Mouse (Mus musculus) frontal cortex, adult (tissue): ENCODE results near the gene Arnt.

ENCODE experiments used
- ATAC-seq: cut with Nextera tagmentation; 2 replicates; pipeline ENCODE4 v1.9.2; 2017; ENCODE audit warnings: mild to moderate bottlenecking, moderate library complexity, mixed read lengths; ENCODE audit not compliant: low TSS enrichment

The Arnt gene

GRCm38 (mm10) chr3:95456367-95456766 lies 22.2 kb downstream of the Arnt start:
- no peak for ATAC-seq

GRCm38 (mm10) chr3:95457758-95458157 lies 23.6 kb downstream of the Arnt start:
- ATAC-seq = no peak

GRCm38 (mm10) chr3:95459381-95459780 lies 25.2 kb downstream of the Arnt start:
- no peak for ATAC-seq

GRCm38 (mm10) chr3:95463852-95464251 lies 29.7 kb downstream of the Arnt start:
- ATAC-seq = no peak

GRCm38 (mm10) chr3:95478966-95479365 lies 44.8 kb downstream of the Arnt start:
- no peak for ATAC-seq

- ATAC-seq = no peak
Measured at GRCm38 (mm10) chr3:95486421-95486820, 52.2 kb downstream of the Arnt start.

GRCm38 (mm10) chr3:95488679-95489078 lies 54.5 kb downstream of the Arnt start:
- no peak for ATAC-seq

- ATAC-seq = no peak
Measured at GRCm38 (mm10) chr3:95490238-95490637, 56.0 kb downstream of the Arnt start.

GRCm38 (mm10) chr3:95494342-95494741 lies 60.2 kb downstream of the Arnt start:
- peak; percentile 22; the same call in 1 of the 2 replicates for ATAC-seq

- no peak for ATAC-seq
Measured at GRCm38 (mm10) chr3:95498229-95498628, 64.0 kb downstream of the Arnt start.

GRCm38 (mm10) chr3:95499024-95499423 lies 64.8 kb downstream of the Arnt start, which contains the start of gene Ctsk:
Gene Ctsk, plus strand, starts transcription at chr3:95499256.
- peak; percentile 23; the same call in 1 of the 2 replicates for ATAC-seq

- ATAC-seq = peak; percentile 77
Measured at GRCm38 (mm10) chr3:95499496-95500140, 65.4 kb downstream of the Arnt start.

- no peak for ATAC-seq
Measured at GRCm38 (mm10) chr3:95502312-95502711, 68.1 kb downstream of the Arnt start.

- ATAC-seq = no peak
Measured at GRCm38 (mm10) chr3:95509348-95509747, 75.2 kb downstream of the Arnt start.

GRCm38 (mm10) chr3:95511611-95512180 lies 77.5 kb downstream of the Arnt start:
- ATAC-seq = no peak

- no peak for ATAC-seq
Measured at GRCm38 (mm10) chr3:95516614-95517041, 82.4 kb downstream of the Arnt start.

- ATAC-seq = peak; percentile 89
Measured at GRCm38 (mm10) chr3:95517493-95517898, 83.3 kb downstream of the Arnt start.

GRCm38 (mm10) chr3:95518891-95519290 lies 84.7 kb downstream of the Arnt start:
- no peak for ATAC-seq

- ATAC-seq = no peak
Measured at GRCm38 (mm10) chr3:95519315-95519714, 85.1 kb downstream of the Arnt start.

GRCm38 (mm10) chr3:95520100-95520499 lies 85.9 kb downstream of the Arnt start:
- no peak for ATAC-seq

- no peak for ATAC-seq
Measured at GRCm38 (mm10) chr3:95521168-95521567, 87.0 kb downstream of the Arnt start.

- ATAC-seq = no peak
Measured at GRCm38 (mm10) chr3:95523662-95524061, 89.5 kb downstream of the Arnt start.

- ATAC-seq = no peak
Measured at GRCm38 (mm10) chr3:95524673-95525072, 90.5 kb downstream of the Arnt start.

GRCm38 (mm10) chr3:95526111-95526510 lies 91.9 kb downstream of the Arnt start:
- no peak for ATAC-seq
